Mouse (Mus musculus): ENCODE measurements around the gene Igsf9b. TPM values are rescaled to one million over a fixed set of nuclear protein-coding genes. Genes with fewer than 3 reads are reported as not detected.
A peak's percentile ranks its signal among the peaks of the same experiment; 100 is the strongest.

Igsf9b gene
- polyA plus RNA-seq, 1 experiment, result not detected

- no peak overlapping the region for H3K4me3 ChIP-seq (ENCODE audit: insufficient read depth, low read length)
- TF ChIP-seq POLR2A (IDR thresholded peaks at IDR 0.05; ENCODE audit: borderline replicate concordance, low read depth, low read length), result no peak
- no peak for TF ChIP-seq CTCF (IDR thresholded peaks at IDR 0.05; ENCODE audit: low read depth, low read length)
- H3K4me1 ChIP-seq (ENCODE audit: control insufficient read depth, insufficient read depth, low read length), result no peaks in the 10 kb centered on the region
- H3K27ac ChIP-seq (ENCODE audit: insufficient read depth, low read depth, low read length), result no peak overlapping the region
These were observed 11.6 kb upstream of the Igsf9b start for GRCm38 (mm10) chr9:27287419-27287818.

- TF ChIP-seq POLR2A (IDR thresholded peaks at IDR 0.05; ENCODE audit: borderline replicate concordance, low read depth, low read length), result no peak
- no peaks in the 10 kb centered on the region for H3K4me1 ChIP-seq (ENCODE audit: control insufficient read depth, insufficient read depth, low read length)
- no peak overlapping the region for H3K4me3 ChIP-seq (ENCODE audit: insufficient read depth, low read length)
- H3K27ac ChIP-seq (ENCODE audit: insufficient read depth, low read depth, low read length), result no peak overlapping the region
These were observed 10.6 kb upstream of the Igsf9b start for GRCm38 (mm10) chr9:27288442-27288841.

GRCm38 (mm10) chr9:27289543-27290308 is 9.3 kb upstream of the Igsf9b start:
- H3K4me3 ChIP-seq (ENCODE audit: insufficient read depth, low read length), result no peak overlapping the region
- H3K27ac ChIP-seq (ENCODE audit: insufficient read depth, low read depth, low read length), result no peak overlapping the region
- no peaks in the 10 kb centered on the region for H3K4me1 ChIP-seq (ENCODE audit: control insufficient read depth, insufficient read depth, low read length)
- TF ChIP-seq POLR2A (IDR thresholded peaks at IDR 0.05; ENCODE audit: borderline replicate concordance, low read depth, low read length) (no peak), CTCF (IDR thresholded peaks at IDR 0.05; ENCODE audit: low read depth, low read length) (no peak)

- H3K4me1 ChIP-seq (ENCODE audit: control insufficient read depth, insufficient read depth, low read length), result no peaks in the 10 kb centered on the region; the same call in 1 of the 2 replicates
- TF ChIP-seq POLR2A (IDR thresholded peaks at IDR 0.05; ENCODE audit: borderline replicate concordance, low read depth, low read length), result no peak
- TF ChIP-seq CTCF (IDR thresholded peaks at IDR 0.05; ENCODE audit: low read depth, low read length), result no peak
- H3K27ac ChIP-seq (ENCODE audit: insufficient read depth, low read depth, low read length), result no peak overlapping the region
- H3K4me3 ChIP-seq (ENCODE audit: insufficient read depth, low read length), result no peak overlapping the region
These were observed 4.6 kb upstream of the Igsf9b start for GRCm38 (mm10) chr9:27294380-27294779.

DNA sequence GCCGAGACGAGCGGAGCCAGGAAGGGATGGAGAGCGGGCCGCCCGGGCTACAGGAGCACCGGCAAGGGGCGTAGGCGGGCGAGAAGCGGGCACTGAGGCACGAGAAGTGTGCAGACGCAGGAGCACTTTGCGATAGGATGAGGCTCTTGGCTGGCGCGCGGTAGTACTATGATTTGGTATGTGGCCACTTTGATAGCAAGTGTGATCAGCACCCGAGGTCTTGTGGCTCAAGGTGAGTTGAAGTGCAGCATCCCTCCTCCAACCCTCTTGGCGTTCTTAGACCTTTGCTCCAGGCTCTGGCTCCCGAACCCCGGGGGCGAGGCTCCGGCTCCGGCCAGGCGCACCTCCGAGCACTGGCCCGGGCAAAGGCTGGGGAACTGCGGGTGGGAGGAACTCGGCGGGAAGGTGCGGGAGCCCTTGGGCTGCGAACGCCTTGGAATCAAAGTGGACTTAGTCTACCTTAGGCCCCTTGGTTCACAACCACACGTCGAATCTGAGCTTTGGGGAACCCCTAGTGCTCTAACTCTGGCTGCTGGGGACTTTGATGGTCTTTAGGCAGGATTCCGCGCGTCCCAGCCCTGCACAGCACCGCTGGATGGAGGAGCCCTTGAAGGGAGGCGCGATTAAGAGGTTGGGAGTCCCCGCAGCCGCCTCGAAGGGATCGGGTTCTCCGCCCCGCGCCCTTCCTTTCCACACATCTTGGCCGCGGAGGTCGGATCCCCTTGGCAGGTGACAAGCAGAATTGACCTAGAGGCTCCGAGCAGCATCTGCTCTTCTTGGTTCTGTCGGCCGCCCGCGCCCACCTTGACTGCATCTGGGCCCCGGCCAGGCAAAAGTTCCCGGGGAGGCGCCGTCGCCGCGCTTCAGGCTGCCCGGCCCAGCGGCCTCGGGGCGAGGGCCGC is 533 bp downstream of the Igsf9b start:
- Histone ChIP-seq H3K4me3 (ENCODE audit: insufficient read depth, low read length) (peak overlapping the region; percentile 96), H3K4me1 (ENCODE audit: control insufficient read depth, insufficient read depth, low read length) (peaks cover 13% of the 10 kb centered on the region), H3K27ac (ENCODE audit: insufficient read depth, low read depth, low read length) (no peak overlapping the region)
- no peak for TF ChIP-seq CTCF (IDR thresholded peaks at IDR 0.05; ENCODE audit: low read depth, low read length)
- TF ChIP-seq POLR2A (IDR thresholded peaks at IDR 0.05; ENCODE audit: borderline replicate concordance, low read depth, low read length), result no peak

DNA sequence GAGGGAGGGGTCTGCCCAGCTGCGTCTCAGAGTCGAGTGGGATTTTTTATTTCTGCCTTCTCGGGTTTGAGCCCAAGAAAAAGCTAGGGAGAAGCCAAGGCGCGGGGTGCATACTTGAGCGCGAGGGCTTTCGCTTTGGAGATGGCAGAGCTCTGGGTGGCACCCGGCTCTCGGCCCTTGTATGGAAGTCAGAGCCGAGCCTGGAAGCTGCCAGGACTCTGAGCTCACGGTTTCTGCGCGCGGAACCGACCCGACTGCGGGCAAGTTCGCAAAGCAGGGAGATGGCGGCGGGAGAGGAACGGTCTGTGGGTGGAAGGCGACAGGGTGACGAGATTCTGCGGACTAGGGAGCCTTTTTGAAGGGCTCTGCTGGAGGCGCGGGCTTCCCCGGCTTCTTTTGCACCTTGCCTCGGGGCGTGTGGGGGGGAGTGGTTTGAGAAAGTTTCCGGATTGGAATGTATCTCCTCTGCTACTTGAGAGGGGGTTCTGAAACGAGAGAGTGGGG is 1.2 kb downstream of the Igsf9b start:
- peak overlapping the region; percentile 96 for H3K4me3 ChIP-seq (ENCODE audit: insufficient read depth, low read length)
- no peak overlapping the region for H3K27ac ChIP-seq (ENCODE audit: insufficient read depth, low read depth, low read length)
- TF ChIP-seq POLR2A (IDR thresholded peaks at IDR 0.05; ENCODE audit: borderline replicate concordance, low read depth, low read length), result no peak
- TF ChIP-seq CTCF (IDR thresholded peaks at IDR 0.05; ENCODE audit: low read depth, low read length), result no peak
- H3K4me1 ChIP-seq (ENCODE audit: control insufficient read depth, insufficient read depth, low read length), result peaks cover 16% of the 10 kb centered on the region

GRCm38 (mm10) chr9:27300698-27301097 is 1.7 kb downstream of the Igsf9b start:
- H3K4me1 ChIP-seq (ENCODE audit: control insufficient read depth, insufficient read depth, low read length), result peaks cover 16% of the 10 kb centered on the region
- H3K27ac ChIP-seq (ENCODE audit: insufficient read depth, low read depth, low read length), result no peak overlapping the region
- TF ChIP-seq POLR2A (IDR thresholded peaks at IDR 0.05; ENCODE audit: borderline replicate concordance, low read depth, low read length) (no peak), CTCF (IDR thresholded peaks at IDR 0.05; ENCODE audit: low read depth, low read length) (no peak)
- peak overlapping the region; percentile 96 for H3K4me3 ChIP-seq (ENCODE audit: insufficient read depth, low read length)

- Histone ChIP-seq H3K4me1 (ENCODE audit: control insufficient read depth, insufficient read depth, low read length) (peaks cover 16% of the 10 kb centered on the region), H3K4me3 (ENCODE audit: insufficient read depth, low read length) (no peak overlapping the region), H3K27ac (ENCODE audit: insufficient read depth, low read depth, low read length) (no peak overlapping the region)
- TF ChIP-seq CTCF (IDR thresholded peaks at IDR 0.05; ENCODE audit: low read depth, low read length) (no peak), POLR2A (IDR thresholded peaks at IDR 0.05; ENCODE audit: borderline replicate concordance, low read depth, low read length) (no peak)
These were observed 2.5 kb downstream of the Igsf9b start for GRCm38 (mm10) chr9:27301486-27301885.

DNA sequence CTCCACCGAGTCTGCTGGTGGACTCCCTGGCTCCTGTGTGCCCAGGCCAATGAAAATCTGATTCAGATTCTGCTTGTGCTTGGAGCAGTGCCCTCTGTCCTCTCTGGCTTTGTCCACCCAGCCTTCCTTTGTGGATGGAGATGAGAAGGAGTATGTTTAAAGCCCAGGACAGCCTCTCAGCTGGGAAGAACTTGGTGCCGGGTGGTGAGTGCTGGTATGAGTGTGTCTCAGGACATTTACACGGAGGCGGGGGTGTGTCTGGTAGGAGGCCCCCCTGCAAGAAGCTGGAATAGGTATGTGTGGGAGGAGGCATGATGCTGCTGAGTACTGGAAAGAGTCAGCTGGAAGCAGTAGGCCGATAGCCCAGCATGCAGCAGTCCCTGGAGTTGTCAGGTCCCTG is 3.3 kb downstream of the Igsf9b start:
- H3K4me3 ChIP-seq (ENCODE audit: insufficient read depth, low read length), result no peak overlapping the region
- TF ChIP-seq CTCF (IDR thresholded peaks at IDR 0.05; ENCODE audit: low read depth, low read length) (no peak), POLR2A (IDR thresholded peaks at IDR 0.05; ENCODE audit: borderline replicate concordance, low read depth, low read length) (no peak)
- no peak overlapping the region for H3K27ac ChIP-seq (ENCODE audit: insufficient read depth, low read depth, low read length)
- peaks cover 21% of the 10 kb centered on the region for H3K4me1 ChIP-seq (ENCODE audit: control insufficient read depth, insufficient read depth, low read length)
